ENCODE assay signal across 35 mouse cellular contexts in genomic region chr8:117254496-117254895, GRCm38 (mm10).
"Had no signal": no experiment of that assay in that cellular context is flagged by ENCODE, and none has a peak within 500 bp of the region (broad histone marks: within the 10 kb centered on the region; RNA-seq: fewer than 3 reads in every experiment).

No protein-coding gene starts in this region.

- DNase-seq: heart, postnatal 10 days; heart, postnatal 14 days; heart, postnatal 36 days; heart, postnatal 4 days; kidney, adult 11 months; kidney, adult 18-20 months; kidney, adult 2 months; kidney, adult 8-10 months; kidney, adult 9 months; kidney, postnatal 10 days; kidney, postnatal 14 days; kidney, postnatal 25 days; kidney, postnatal 36 days; kidney, postnatal 4 days; layer of hippocampus, adult 9-11 months; layer of hippocampus, postnatal 36 days had no signal

- H3K27me3 ChIP-seq: heart, embryonic 12.5 days; heart, embryonic 13.5 days; heart, embryonic 15.5 days; hindbrain, embryonic 12.5 days; hindbrain, embryonic 15.5 days; intestine, embryonic 15.5 days; kidney, embryonic 15.5 days had no signal

- H3K9me3 ChIP-seq: heart, embryonic 10.5 days; heart, embryonic 12.5 days; heart, embryonic 13.5 days; heart, embryonic 15.5 days; hindbrain, embryonic 10.5 days; hindbrain, embryonic 12.5 days; hindbrain, embryonic 13.5 days; hindbrain, embryonic 15.5 days; intestine, embryonic 15.5 days; kidney, embryonic 15.5 days had no signal

- H3K36me3 ChIP-seq: heart, embryonic 10.5 days; heart, embryonic 12.5 days; heart, embryonic 13.5 days; heart, embryonic 15.5 days; hindbrain, embryonic 10.5 days; hindbrain, embryonic 12.5 days; hindbrain, embryonic 13.5 days; hindbrain, embryonic 15.5 days; intestine, embryonic 15.5 days; kidney, embryonic 15.5 days had no signal

- H3K4me2 ChIP-seq: heart, embryonic 11.5 days; heart, embryonic 12.5 days; heart, embryonic 13.5 days; heart, embryonic 15.5 days; hindbrain, embryonic 12.5 days; hindbrain, embryonic 13.5 days; hindbrain, embryonic 14.5 days; hindbrain, embryonic 15.5 days; intestine, embryonic 15.5 days; kidney, embryonic 15.5 days had no signal

- H3K9ac ChIP-seq: heart, embryonic 12.5 days; heart, embryonic 13.5 days; heart, embryonic 15.5 days; hindbrain, embryonic 12.5 days; hindbrain, embryonic 13.5 days; hindbrain, embryonic 14.5 days; hindbrain, embryonic 15.5 days; intestine, embryonic 15.5 days; kidney, embryonic 15.5 days had no signal

- H3K4me3 ChIP-seq: heart, embryonic 10.5 days; heart, embryonic 12.5 days; heart, embryonic 13.5 days; heart, embryonic 15.5 days; hindbrain, embryonic 10.5 days; hindbrain, embryonic 12.5 days; hindbrain, embryonic 13.5 days; hindbrain, embryonic 15.5 days; intestine, embryonic 15.5 days; kidney, embryonic 15.5 days; layer of hippocampus, adult 2 months had no signal

- H3K27ac ChIP-seq: heart, embryonic 10.5 days; heart, embryonic 13.5 days; heart, embryonic 15.5 days; hindbrain, embryonic 10.5 days; hindbrain, embryonic 12.5 days; hindbrain, embryonic 13.5 days; hindbrain, embryonic 14.5 days; hindbrain, embryonic 15.5 days; hindbrain, postnatal 0 days; intestine, embryonic 15.5 days; kidney, embryonic 15.5 days; kidney, postnatal 0 days; layer of hippocampus, adult 2 months had no signal

- ATAC-seq: hindbrain, embryonic 16.5 days; hindbrain, postnatal 0 days; inflammation-experienced regulatory T-cells, adult 6 months; intestine, embryonic 15.5 days; intestine, embryonic 16.5 days; intestine, postnatal 0 days had no signal
